Mouse (Mus musculus) small intestine, adult 2 months (tissue): ENCODE measurements at regions not wholly inside any gene's neighbourhood (a gene's known extent, or its start where the extent isn't known, plus 50 kb on each side); places are given as distances from the start of the nearest gene placed in this dataset.
A peak's percentile ranks its signal among the peaks of the same experiment; 100 is the strongest.

Source experiments
- H3K27ac ChIP-seq: fragments of 200-500 bp; 2 replicates; pipeline ENCODE4 v1.5.1; 2012; ENCODE audit warnings: low read depth, low read length, control low read depth, inconsistent platforms; ENCODE audit not compliant: insufficient read depth
- H3K27me3 ChIP-seq: fragments of 200-500 bp; 2 replicates; pipeline ENCODE4 v1.6.1; 2012; ENCODE audit warnings: mild to moderate bottlenecking, moderate library complexity, low read length, inconsistent platforms; ENCODE audit not compliant: control insufficient read depth, insufficient read depth
- H3K36me3 ChIP-seq: fragments of 200-500 bp; 2 replicates; pipeline ENCODE4 v1.6.1; 2012; ENCODE audit warnings: mild to moderate bottlenecking, low read length, control low read depth, inconsistent platforms; ENCODE audit not compliant: control insufficient read depth, insufficient read depth
- H3K4me1 ChIP-seq: fragments of 200-500 bp; 2 replicates; pipeline ENCODE4 v1.6.1; 2012; ENCODE audit warnings: low read length, inconsistent platforms, mixed read lengths; ENCODE audit not compliant: control insufficient read depth, insufficient read depth, insufficient read length
- H3K4me3 ChIP-seq: fragments of 200-500 bp; 2 replicates; pipeline ENCODE4 v1.5.1; 2012; ENCODE audit warnings: low read depth, mild to moderate bottlenecking, control low read depth, inconsistent platforms, low read length, moderate library complexity
- CTCF ChIP-seq: fragments of 200-500 bp; IDR thresholded peaks from 2 replicates; pipeline ENCODE4 v1.5.1; 2012; ENCODE audit warnings: low read depth, mild to moderate bottlenecking, control low read depth, inconsistent platforms, low read length, moderate library complexity, mixed read lengths; ENCODE audit not compliant: insufficient replicate concordance, insufficient read length; ENCODE audit errors: extremely low read depth
- POLR2A ChIP-seq: fragments of 200-500 bp; IDR thresholded peaks from 2 replicates; pipeline ENCODE4 v1.6.1; 2012; ENCODE audit warnings: low read depth, mild to moderate bottlenecking, control low read depth, inconsistent platforms, low read length, moderate library complexity
- WGBS: fragments of 180-500 bp; shearing (Covaris S2); methylation state at CpG from one replicate; pipeline ENCODE4 v1.1.7; 2018; 5-methylcytosine and 5-hydroxymethylcytosine counted together

DNA sequence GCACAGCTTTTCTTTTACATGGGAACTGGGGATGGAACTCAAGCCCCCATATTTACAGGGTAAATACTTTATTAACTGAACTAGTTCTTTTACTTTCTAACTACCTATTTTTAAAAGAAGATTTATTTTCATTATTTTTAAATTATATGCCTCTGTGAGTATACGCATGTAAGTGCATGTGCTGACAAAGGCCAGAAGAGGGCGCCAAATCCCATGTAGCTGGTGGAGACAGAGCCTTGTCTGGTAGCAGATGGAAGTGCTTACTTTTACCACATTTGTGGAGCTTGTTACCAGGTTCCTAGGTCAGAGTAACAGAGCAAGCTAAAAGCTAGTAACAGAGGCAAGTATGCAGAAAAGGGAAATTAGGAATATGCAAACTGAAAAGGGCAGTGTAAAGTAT, 119.4 kb downstream of the Pxdc1 start:
- TF ChIP-seq CTCF (peak; percentile 13; the same call in 1 of the 2 replicates), POLR2A (no peak)
- H3K27me3 ChIP-seq, result no peaks in the 10 kb centered on the region
- 74% methylated on average over 2 of the region's 2 CpGs for WGBS
- no peaks in the 10 kb centered on the region for H3K36me3 ChIP-seq
- no peak overlapping the region for H3K4me3 ChIP-seq
- no peaks in the 10 kb centered on the region for H3K4me1 ChIP-seq
- H3K27ac ChIP-seq, result no peak overlapping the region

- TF ChIP-seq CTCF, result no peak
- TF ChIP-seq POLR2A, result no peak
- Histone ChIP-seq H3K27ac (no peak overlapping the region), H3K4me1 (no peaks in the 10 kb centered on the region), H3K36me3 (no peaks in the 10 kb centered on the region), H3K27me3 (no peaks in the 10 kb centered on the region), H3K4me3 (no peak overlapping the region)
- WGBS, result 85% methylated on average over 3 of the region's 3 CpGs
These were observed 142.0 kb downstream of the Pxdc1 start for GRCm38 (mm10) chr13:34511332-34511731.

DNA sequence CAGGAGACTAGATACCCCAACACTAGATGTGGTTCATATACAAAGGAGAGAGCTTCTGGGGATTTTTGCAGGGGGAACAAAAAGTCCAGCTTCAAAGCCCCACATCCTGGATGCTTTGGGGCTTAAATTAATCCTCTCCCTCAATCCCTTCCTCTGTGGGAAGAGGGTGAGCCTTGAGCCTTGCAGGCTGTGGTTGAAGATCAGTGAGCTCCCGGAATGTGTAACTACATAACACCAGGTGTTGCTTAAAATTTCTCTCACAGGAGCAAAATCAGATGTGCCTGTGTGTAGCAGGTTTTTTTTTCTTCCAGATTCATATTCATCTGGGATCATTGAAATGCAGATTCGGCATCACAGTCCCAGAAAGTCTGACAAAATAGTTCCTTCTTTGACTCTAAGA, 146.1 kb downstream of the Pxdc1 start:
- TF ChIP-seq POLR2A (no peak), CTCF (no peak)
- H3K27ac ChIP-seq, result no peak overlapping the region
- no peaks in the 10 kb centered on the region for H3K27me3 ChIP-seq
- no peaks in the 10 kb centered on the region for H3K4me1 ChIP-seq
- no peak overlapping the region for H3K4me3 ChIP-seq
- 78% methylated on average over 2 of the region's 2 CpGs for WGBS
- no peaks in the 10 kb centered on the region for H3K36me3 ChIP-seq

DNA sequence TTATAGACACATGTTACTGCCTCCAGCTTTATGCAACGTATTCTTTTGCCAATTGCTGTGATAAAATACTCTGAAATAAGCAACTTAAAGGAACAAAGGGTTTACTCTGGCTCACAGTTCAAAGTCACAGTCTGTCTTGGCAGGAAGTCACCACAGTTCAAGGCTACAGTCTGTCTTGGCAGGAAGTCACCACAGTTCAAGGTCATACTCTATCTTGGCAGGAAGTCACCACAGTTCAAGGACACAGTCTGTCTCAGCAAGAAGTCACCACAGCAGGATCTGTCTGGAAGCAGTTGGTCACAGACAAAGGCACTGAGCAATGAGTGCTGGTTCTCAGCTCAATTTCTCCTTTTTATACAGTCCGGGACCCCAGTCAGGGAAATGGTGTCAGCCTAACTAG, 147.4 kb downstream of the Pxdc1 start:
- H3K27me3 ChIP-seq, result no peaks in the 10 kb centered on the region
- H3K4me3 ChIP-seq, result no peak overlapping the region
- H3K27ac ChIP-seq, result no peak overlapping the region
- no peaks in the 10 kb centered on the region for H3K4me1 ChIP-seq
- WGBS, result 75% methylated on average over 2 of the region's 2 CpGs
- H3K36me3 ChIP-seq, result no peaks in the 10 kb centered on the region
- TF ChIP-seq POLR2A (no peak), CTCF (no peak)

DNA sequence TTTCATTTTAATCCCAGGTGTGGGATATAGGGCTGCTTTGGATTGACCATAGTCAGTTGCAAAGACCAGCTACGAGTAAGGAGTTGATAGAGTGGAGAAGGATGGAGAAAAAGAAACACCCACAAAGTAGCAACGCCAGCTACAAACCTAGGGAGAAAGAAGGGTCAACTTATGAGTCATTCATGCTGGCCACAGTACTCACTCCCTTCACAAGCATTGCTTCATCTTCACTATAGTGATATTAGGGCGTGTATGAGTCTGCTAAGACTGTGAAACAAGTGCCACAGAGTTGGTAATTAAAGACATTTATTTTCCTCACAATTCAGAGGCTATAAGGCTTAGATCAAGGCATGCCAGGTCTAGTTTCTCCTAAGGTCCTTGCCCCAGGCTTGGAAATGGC, 148.4 kb downstream of the Pxdc1 start:
- Histone ChIP-seq H3K27ac (no peak overlapping the region), H3K4me1 (no peaks in the 10 kb centered on the region), H3K36me3 (no peaks in the 10 kb centered on the region), H3K27me3 (no peaks in the 10 kb centered on the region), H3K4me3 (no peak overlapping the region)
- 85% methylated on average over 3 of the region's 3 CpGs for WGBS
- TF ChIP-seq POLR2A (no peak), CTCF (no peak)

- no peaks in the 10 kb centered on the region for H3K4me1 ChIP-seq
- H3K36me3 ChIP-seq, result no peaks in the 10 kb centered on the region
- H3K27ac ChIP-seq, result no peak overlapping the region
- H3K27me3 ChIP-seq, result no peaks in the 10 kb centered on the region
- TF ChIP-seq POLR2A, result no peak
- no peak for TF ChIP-seq CTCF
- WGBS, result 98% methylated on average over 2 of the region's 2 CpGs
- no peak overlapping the region for H3K4me3 ChIP-seq
These were observed 153.9 kb upstream of the Slc22a23 start for GRCm38 (mm10) chr13:34498910-34499309.

DNA sequence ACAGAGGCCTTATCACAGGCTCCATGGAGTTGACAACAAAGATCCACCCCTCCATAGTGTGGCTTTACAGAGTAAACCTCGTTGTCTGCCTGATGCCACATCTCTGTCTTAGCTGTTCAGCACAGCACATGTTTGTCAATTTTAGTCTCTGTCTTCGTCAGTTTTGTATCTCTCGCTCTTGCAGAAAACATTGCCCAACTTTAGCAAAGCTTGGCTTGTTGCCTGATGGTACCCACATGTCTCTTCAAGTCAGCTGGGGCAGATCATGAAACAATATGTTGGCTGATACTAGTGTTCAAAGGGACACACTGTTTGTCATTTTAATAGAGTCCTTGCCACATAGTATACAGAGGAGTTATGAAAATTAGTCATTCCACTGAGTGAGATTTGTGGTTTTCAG, 152.7 kb upstream of the Slc22a23 start:
- Histone ChIP-seq H3K27me3 (no peaks in the 10 kb centered on the region), H3K4me1 (no peaks in the 10 kb centered on the region), H3K4me3 (no peak overlapping the region), H3K36me3 (no peaks in the 10 kb centered on the region), H3K27ac (no peak overlapping the region)
- 76% methylated on average over 3 of the region's 3 CpGs for WGBS
- TF ChIP-seq POLR2A (no peak), CTCF (no peak)

DNA sequence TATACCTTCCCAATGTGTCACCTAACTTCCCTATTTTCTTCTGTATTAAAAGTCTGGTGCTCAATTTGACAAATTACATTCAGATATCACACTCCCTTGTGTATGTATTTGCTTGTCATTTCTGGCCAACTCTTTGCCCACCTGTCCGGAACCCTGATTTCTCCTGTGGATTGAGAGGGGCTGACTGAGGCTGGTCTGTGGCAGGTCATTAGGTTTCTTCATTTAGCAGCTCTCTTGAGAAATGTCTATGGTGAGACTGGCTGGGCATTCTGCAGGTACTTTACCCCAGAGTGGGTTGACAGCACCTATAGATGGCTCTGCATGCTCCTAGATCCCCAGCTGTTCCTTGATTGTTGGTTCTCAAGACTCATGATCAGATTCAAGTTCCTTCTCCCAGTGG, 139.8 kb upstream of the Slc22a23 start:
- WGBS, result 94% methylated on average over 1 of the region's 1 CpGs
- TF ChIP-seq CTCF, result no peak
- TF ChIP-seq POLR2A, result no peak
- H3K36me3 ChIP-seq, result no peaks in the 10 kb centered on the region
- H3K4me3 ChIP-seq, result no peak overlapping the region
- no peak overlapping the region for H3K27ac ChIP-seq
- no peaks in the 10 kb centered on the region for H3K27me3 ChIP-seq
- H3K4me1 ChIP-seq, result no peaks in the 10 kb centered on the region
